Mouse (Mus musculus): ENCODE results near the gene Skiv2l.
"Not testable (repeated sequence)": the region's sequence is repeated elsewhere in the genome, so short reads cannot be mapped to it uniquely, and the experiment has no call there.

GRCm38 (mm10) chr17:34800781-34801305 lies 49.2 kb downstream of the Skiv2l start:
- TF ChIP-seq CTCF, EP300 (IDR thresholded peaks at IDR 0.05; ENCODE audit: low read depth): not testable (repeated sequence)

Measured in heart, postnatal 0 days (tissue).